Mouse (Mus musculus): ENCODE measurements at regions not wholly inside any gene's neighbourhood (a gene's known extent, or its start where the extent isn't known, plus 50 kb on each side); places are given as distances from the start of the nearest gene placed in this dataset.

DNA sequence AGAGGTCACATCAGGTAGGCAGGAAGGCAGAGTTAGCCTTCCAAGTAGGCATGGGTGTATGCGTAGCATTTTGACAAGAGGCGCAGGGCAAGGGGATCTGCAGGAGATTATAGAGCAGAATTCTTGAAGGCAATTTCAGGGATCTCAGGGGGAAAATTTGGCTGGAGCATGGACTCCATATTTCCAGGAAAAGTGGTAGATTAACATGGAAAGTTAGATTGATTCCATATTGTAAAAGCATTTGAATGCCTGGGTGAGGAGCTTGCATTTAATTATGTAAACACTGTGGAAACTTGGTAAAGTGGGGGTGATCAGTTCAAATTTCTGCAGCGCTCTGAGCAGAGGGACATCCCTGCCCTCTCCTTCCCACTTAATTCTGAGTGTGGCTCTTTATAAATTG, 146.7 kb downstream of the Pax3 start:
- Histone ChIP-seq H3K27me3 (ENCODE audit: control insufficient read depth, insufficient read depth, low read length) (no peaks in the 10 kb centered on the region), H3K4me2 (ENCODE audit: low read depth, severe bottlenecking) (no peak overlapping the region), H3K4me3 (ENCODE audit: low read depth, low read length) (no peak overlapping the region), H3K36me3 (ENCODE audit: control insufficient read depth, insufficient read depth, low read length) (no peaks in the 10 kb centered on the region), H3K9me3 (ENCODE audit: control insufficient read depth, low read length) (no peaks in the 10 kb centered on the region), H3K27ac (replicated peaks; ENCODE audit: low read depth, low read length) (no peak overlapping the region), H3K4me1 (ENCODE audit: control insufficient read depth, insufficient read depth, low read length) (no peaks in the 10 kb centered on the region), H3K9ac (ENCODE audit: low read length) (no peak overlapping the region)
- DNase-seq (ENCODE audit: low spot score) (no peak), ATAC-seq (ENCODE audit: insufficient number of reproducible peaks, low FRiP score, low TSS enrichment, low read depth) (no peak)
- 88% methylated on average over 3 of the region's 3 CpGs for whole genome bisulfite sequencing

DNA sequence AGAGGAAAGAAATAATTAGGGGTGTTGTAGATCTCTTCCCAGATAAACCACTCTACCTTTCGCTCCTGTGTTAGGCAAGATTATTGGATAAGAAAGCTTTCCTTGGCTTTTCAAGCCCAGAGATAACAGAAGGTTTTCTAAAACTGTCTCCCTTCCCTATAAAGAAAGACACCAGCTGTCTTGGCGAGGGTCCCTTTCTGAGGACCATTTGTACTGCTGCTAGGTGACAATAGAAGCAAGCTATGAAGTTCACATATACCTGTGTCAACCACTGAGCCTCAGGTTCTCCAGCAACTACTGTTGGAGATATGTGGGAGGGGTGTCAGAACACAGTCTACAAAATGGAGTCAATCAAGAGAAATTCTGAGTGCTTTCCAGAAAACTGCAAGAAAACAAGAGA, 164.6 kb downstream of the Pax3 start:
- Histone ChIP-seq H3K9me3 (ENCODE audit: control insufficient read depth, low read length) (no peaks in the 10 kb centered on the region), H3K27me3 (ENCODE audit: control insufficient read depth, insufficient read depth, low read length) (no peaks in the 10 kb centered on the region), H3K36me3 (ENCODE audit: control insufficient read depth, insufficient read depth, low read length) (no peaks in the 10 kb centered on the region), H3K9ac (ENCODE audit: low read length) (no peak overlapping the region), H3K4me3 (ENCODE audit: low read depth, low read length) (no peak overlapping the region), H3K4me1 (ENCODE audit: control insufficient read depth, insufficient read depth, low read length) (no peaks in the 10 kb centered on the region), H3K27ac (replicated peaks; ENCODE audit: low read depth, low read length) (no peak overlapping the region), H3K4me2 (ENCODE audit: low read depth, severe bottlenecking) (no peak overlapping the region)
- ATAC-seq (ENCODE audit: insufficient number of reproducible peaks, low FRiP score, low TSS enrichment, low read depth) (no peak), DNase-seq (ENCODE audit: low spot score) (no peak)
- WGBS: 92% methylated on average over 2 of the region's 2 CpGs

DNA sequence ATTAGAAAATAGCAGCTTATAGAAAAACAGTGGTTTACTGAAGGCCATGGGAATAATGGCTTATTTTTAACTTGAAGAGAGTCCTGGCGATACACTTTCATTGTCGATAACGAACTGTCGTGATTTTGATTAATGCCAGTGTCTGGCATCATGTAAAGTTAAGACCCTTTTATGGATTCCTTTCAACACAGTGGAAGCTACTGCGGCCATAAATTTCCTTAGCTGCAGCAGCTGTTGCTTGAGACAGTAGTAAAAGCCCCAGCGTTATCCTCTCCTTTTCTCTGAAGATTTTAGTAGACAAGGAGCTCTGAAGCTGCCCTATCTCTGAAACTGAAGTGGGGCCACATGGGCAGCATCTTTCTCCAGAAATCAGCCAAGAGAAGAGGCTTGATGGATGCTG, 175.2 kb downstream of the Pax3 start:
- 12% methylated on average over 6 of the region's 6 CpGs for WGBS

GRCm38 (mm10) chr1:78021014-78021413, 175.9 kb downstream of the Pax3 start:
- H3K4me1 ChIP-seq (ENCODE audit: control insufficient read depth, insufficient read depth, low read length): peaks cover 8% of the 10 kb centered on the region; the same call in 1 of the 2 replicates
- H3K36me3 ChIP-seq (ENCODE audit: control insufficient read depth, insufficient read depth, low read length): no peaks in the 10 kb centered on the region
- peaks cover 33% of the 10 kb centered on the region for H3K27me3 ChIP-seq (ENCODE audit: control insufficient read depth, insufficient read depth, low read length)
- no peak overlapping the region for H3K9ac ChIP-seq (ENCODE audit: low read length)
- no peak overlapping the region for H3K27ac ChIP-seq (replicated peaks; ENCODE audit: low read depth, low read length)
- no peak overlapping the region for H3K4me3 ChIP-seq (ENCODE audit: low read depth, low read length)
- ATAC-seq (ENCODE audit: insufficient number of reproducible peaks, low FRiP score, low TSS enrichment, low read depth) (no peak), DNase-seq (ENCODE audit: low spot score) (no peak)
- no peak overlapping the region for H3K4me2 ChIP-seq (ENCODE audit: low read depth, severe bottlenecking)
- WGBS: 54% methylated on average over 6 of the region's 6 CpGs
- no peaks in the 10 kb centered on the region for H3K9me3 ChIP-seq (ENCODE audit: control insufficient read depth, low read length)

More for the DNA sequence above, 175.2 kb downstream of the Pax3 start:
- Histone ChIP-seq H3K4me1 (ENCODE audit: control insufficient read depth, insufficient read depth, low read length) (peaks cover 8% of the 10 kb centered on the region; the same call in 1 of the 2 replicates), H3K36me3 (ENCODE audit: control insufficient read depth, insufficient read depth, low read length) (no peaks in the 10 kb centered on the region), H3K27me3 (ENCODE audit: control insufficient read depth, insufficient read depth, low read length) (peaks cover 35% of the 10 kb centered on the region), H3K9ac (ENCODE audit: low read length) (0 out of 2 replicates have a peak overlapping the region, but pooled peaks have one; percentile 17), H3K9me3 (ENCODE audit: control insufficient read depth, low read length) (no peaks in the 10 kb centered on the region), H3K27ac (replicated peaks; ENCODE audit: low read depth, low read length) (no peak overlapping the region), H3K4me3 (ENCODE audit: low read depth, low read length) (no peak overlapping the region), H3K4me2 (ENCODE audit: low read depth, severe bottlenecking) (peak overlapping the region; percentile 10)
- no peak for ATAC-seq (ENCODE audit: insufficient number of reproducible peaks, low FRiP score, low TSS enrichment, low read depth)
- peak; percentile 48 for DNase-seq (ENCODE audit: low spot score)

DNA sequence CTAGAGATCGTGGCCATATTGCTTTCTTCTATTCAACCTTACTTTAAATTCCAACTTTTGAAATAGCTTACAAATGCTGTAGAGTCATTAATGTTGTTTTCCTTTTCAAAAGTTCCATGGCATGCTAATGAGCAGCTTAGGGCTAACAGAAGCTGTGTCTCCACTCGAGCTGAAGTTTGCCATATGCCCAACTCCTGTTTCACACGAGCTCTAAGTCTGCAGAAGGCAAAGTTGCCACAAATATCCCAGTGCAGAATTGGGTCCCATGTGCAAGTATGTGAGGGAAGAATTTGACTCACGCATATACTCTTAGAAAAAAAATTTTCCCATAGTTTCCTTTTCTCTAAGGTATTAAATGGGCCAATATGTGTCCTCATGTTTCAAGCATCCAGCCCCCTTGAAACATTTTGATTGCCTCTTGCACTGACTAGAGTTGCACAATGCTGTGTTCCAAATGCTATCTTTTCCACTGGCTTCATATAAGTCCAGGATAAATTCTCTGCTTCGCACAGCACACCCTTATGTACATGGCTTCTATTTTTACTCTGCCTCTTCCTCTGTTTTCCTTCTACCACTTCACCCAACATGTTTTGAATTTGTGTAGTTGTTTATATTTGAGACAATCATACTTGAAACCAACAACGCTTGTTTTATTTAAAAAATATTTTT, 178.9 kb downstream of the Pax3 start:
- Histone ChIP-seq H3K4me3 (ENCODE audit: low read depth, low read length) (no peak overlapping the region), H3K4me1 (ENCODE audit: control insufficient read depth, insufficient read depth, low read length) (peaks cover 8% of the 10 kb centered on the region; the same call in 1 of the 2 replicates), H3K9ac (ENCODE audit: low read length) (no peak overlapping the region), H3K9me3 (ENCODE audit: control insufficient read depth, low read length) (no peaks in the 10 kb centered on the region), H3K36me3 (ENCODE audit: control insufficient read depth, insufficient read depth, low read length) (no peaks in the 10 kb centered on the region), H3K27ac (replicated peaks; ENCODE audit: low read depth, low read length) (no peak overlapping the region), H3K27me3 (ENCODE audit: control insufficient read depth, insufficient read depth, low read length) (peaks cover 26% of the 10 kb centered on the region), H3K4me2 (ENCODE audit: low read depth, severe bottlenecking) (no peak overlapping the region)
- 85% methylated on average over 6 of the region's 6 CpGs for WGBS
- no peak for DNase-seq (ENCODE audit: low spot score)
- ATAC-seq (ENCODE audit: insufficient number of reproducible peaks, low FRiP score, low TSS enrichment, low read depth): no peak

DNA sequence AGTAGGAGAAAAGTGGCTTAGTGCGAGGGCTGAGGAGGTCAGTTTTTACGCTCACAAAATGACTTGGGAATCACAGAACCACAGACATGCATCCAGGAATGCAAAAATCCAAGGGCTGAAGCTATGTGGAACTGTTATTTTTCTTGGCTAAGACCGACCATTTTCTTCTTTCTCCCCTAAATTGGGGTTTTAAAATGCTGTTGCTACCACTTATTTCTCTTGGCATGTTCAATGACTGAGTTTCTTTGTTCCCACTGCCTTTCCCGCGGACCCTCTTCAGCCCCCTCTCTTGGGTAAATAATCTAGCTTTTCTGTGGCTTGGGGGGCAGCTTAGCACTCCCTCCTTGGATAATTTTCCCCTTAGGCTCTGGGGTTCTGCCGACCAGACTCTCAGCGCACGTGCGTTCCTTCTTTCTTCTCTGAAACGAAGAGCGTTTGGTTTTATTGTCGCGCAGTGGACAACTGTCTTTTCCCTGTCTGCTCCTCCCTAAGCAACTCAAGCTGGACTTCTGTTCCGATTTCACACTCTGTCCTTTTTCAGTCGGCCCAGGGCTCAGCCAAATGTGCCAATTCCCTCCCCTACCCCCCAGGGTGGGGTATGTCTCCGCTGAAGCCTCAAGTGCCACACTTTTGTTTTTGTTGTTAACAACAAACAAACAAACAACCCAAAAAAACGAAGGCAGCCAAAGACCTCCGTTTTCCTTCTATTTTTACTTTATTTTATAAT, 180.2 kb downstream of the Pax3 start:
- no peaks in the 10 kb centered on the region for H3K9me3 ChIP-seq (ENCODE audit: control insufficient read depth, low read length)
- no peak for DNase-seq (ENCODE audit: low spot score)
- H3K27ac ChIP-seq (replicated peaks; ENCODE audit: low read depth, low read length): no peak overlapping the region
- peaks cover 5% of the 10 kb centered on the region; the same call in 1 of the 2 replicates for H3K4me1 ChIP-seq (ENCODE audit: control insufficient read depth, insufficient read depth, low read length)
- no peak overlapping the region for H3K4me2 ChIP-seq (ENCODE audit: low read depth, severe bottlenecking)
- peaks cover 24% of the 10 kb centered on the region for H3K27me3 ChIP-seq (ENCODE audit: control insufficient read depth, insufficient read depth, low read length)
- WGBS: 58% methylated on average over 18 of the region's 18 CpGs
- H3K9ac ChIP-seq (ENCODE audit: low read length): no peak overlapping the region
- ATAC-seq (ENCODE audit: insufficient number of reproducible peaks, low FRiP score, low TSS enrichment, low read depth): no peak
- no peak overlapping the region for H3K4me3 ChIP-seq (ENCODE audit: low read depth, low read length)
- no peaks in the 10 kb centered on the region for H3K36me3 ChIP-seq (ENCODE audit: control insufficient read depth, insufficient read depth, low read length)

- H3K27ac ChIP-seq (replicated peaks; ENCODE audit: low read depth, low read length): no peak overlapping the region
- no peak for DNase-seq (ENCODE audit: low spot score)
- H3K9ac ChIP-seq (ENCODE audit: low read length): no peak overlapping the region
- WGBS: 54% methylated on average over 3 of the region's 3 CpGs
- no peak overlapping the region for H3K4me2 ChIP-seq (ENCODE audit: low read depth, severe bottlenecking)
- H3K4me1 ChIP-seq (ENCODE audit: control insufficient read depth, insufficient read depth, low read length): no peaks in the 10 kb centered on the region
- H3K4me3 ChIP-seq (ENCODE audit: low read depth, low read length): no peak overlapping the region
- ATAC-seq (ENCODE audit: insufficient number of reproducible peaks, low FRiP score, low TSS enrichment, low read depth): no peak
- peaks cover 24% of the 10 kb centered on the region for H3K27me3 ChIP-seq (ENCODE audit: control insufficient read depth, insufficient read depth, low read length)
- H3K9me3 ChIP-seq (ENCODE audit: control insufficient read depth, low read length): no peaks in the 10 kb centered on the region
- no peaks in the 10 kb centered on the region for H3K36me3 ChIP-seq (ENCODE audit: control insufficient read depth, insufficient read depth, low read length)
Observed at GRCm38 (mm10) chr1:78015999-78016398, 180.9 kb downstream of the Pax3 start.

DNA sequence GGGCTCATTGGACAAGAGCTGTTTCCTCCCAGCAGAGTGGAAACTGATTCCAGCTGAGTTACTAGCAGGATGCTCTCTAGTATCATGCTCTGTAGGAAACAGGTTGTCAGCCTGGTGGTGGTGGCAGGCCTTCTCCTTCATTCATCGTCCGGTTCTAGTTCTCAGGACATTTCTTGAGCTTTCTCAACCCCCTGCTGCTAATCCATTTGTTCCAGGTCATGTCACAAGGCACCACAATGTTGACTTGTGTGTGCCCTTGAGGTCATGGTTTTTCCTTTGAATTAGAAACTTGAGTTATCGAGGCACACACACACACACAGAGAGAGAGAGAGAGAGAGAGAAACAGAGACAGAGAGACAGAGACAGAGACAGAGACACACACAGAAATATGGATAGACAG, 183.5 kb downstream of the Pax3 start:
- Histone ChIP-seq H3K36me3 (ENCODE audit: control insufficient read depth, insufficient read depth, low read length) (no peaks in the 10 kb centered on the region), H3K27me3 (ENCODE audit: control insufficient read depth, insufficient read depth, low read length) (peaks cover 16% of the 10 kb centered on the region; the same call in 1 of the 2 replicates), H3K4me3 (ENCODE audit: low read depth, low read length) (no peak overlapping the region), H3K9me3 (ENCODE audit: control insufficient read depth, low read length) (no peaks in the 10 kb centered on the region), H3K27ac (replicated peaks; ENCODE audit: low read depth, low read length) (no peak overlapping the region), H3K9ac (ENCODE audit: low read length) (no peak overlapping the region), H3K4me1 (ENCODE audit: control insufficient read depth, insufficient read depth, low read length) (no peaks in the 10 kb centered on the region), H3K4me2 (ENCODE audit: low read depth, severe bottlenecking) (no peak overlapping the region)
- DNase-seq (ENCODE audit: low spot score) (no peak), ATAC-seq (ENCODE audit: insufficient number of reproducible peaks, low FRiP score, low TSS enrichment, low read depth) (no peak)
- WGBS: 66% methylated on average over 3 of the region's 3 CpGs
